Mouse (Mus musculus) liver, adult 2 months (tissue): ENCODE data around the gene Slc25a42. TPM values are rescaled to one million over a fixed set of nuclear protein-coding genes. Genes with fewer than 3 reads are reported as not detected.

Experiments
- DNase-seq: peaks from one replicate; pipeline ENCODE4 v3.0.0-alpha.2; 2011; ENCODE audit warnings: low read depth, low spot score; ENCODE audit errors: extremely low read depth
- H3K27ac ChIP-seq: fragments of 200-500 bp; replicated peaks from 2 replicates; pipeline ENCODE4 v1.5.1; 2012; ENCODE audit warnings: low read depth, mild to moderate bottlenecking, control low read depth, inconsistent platforms, low read length; ENCODE audit not compliant: insufficient read depth
- H3K27me3 ChIP-seq: fragments of 200-500 bp; 2 replicates; pipeline ENCODE4 v1.6.1; 2012; ENCODE audit warnings: mild to moderate bottlenecking, moderate library complexity, low read length, inconsistent platforms; ENCODE audit not compliant: control insufficient read depth, insufficient read depth
- H3K36me3 ChIP-seq: fragments of 200-500 bp; 2 replicates; pipeline ENCODE4 v1.6.1; 2012; ENCODE audit warnings: low read length, inconsistent platforms; ENCODE audit not compliant: control insufficient read depth, insufficient read depth
- H3K4me1 ChIP-seq: fragments of 200-500 bp; 2 replicates; pipeline ENCODE4 v1.6.1; 2011; ENCODE audit warnings: low read length; ENCODE audit not compliant: control insufficient read depth, insufficient read depth
- H3K4me3 ChIP-seq: fragments of 200-500 bp; 2 replicates; pipeline ENCODE4 v1.5.1; 2011; ENCODE audit warnings: low read depth, mild to moderate bottlenecking, control low read depth, low read length, moderate library complexity; ENCODE audit not compliant: insufficient read depth
- H3K79me2 ChIP-seq: fragments of 200-500 bp; 2 replicates; pipeline ENCODE4 v1.6.1; 2012; ENCODE audit warnings: inconsistent platforms, mild to moderate bottlenecking, low read length, moderate library complexity; ENCODE audit not compliant: control insufficient read depth, insufficient read depth
- H3K9ac ChIP-seq: fragments of 200-500 bp; 2 replicates; pipeline ENCODE4 v1.6.1; 2012; ENCODE audit warnings: low read depth, mild to moderate bottlenecking, control low read depth, inconsistent platforms, low read length
- CTCF ChIP-seq: fragments of 200-500 bp; IDR thresholded peaks from 2 replicates; pipeline ENCODE4 v1.5.1; 2011; ENCODE audit warnings: low read depth, low read length, control low read depth
- POLR2A ChIP-seq: fragments of 200-500 bp; IDR thresholded peaks from 2 replicates; pipeline ENCODE4 v1.6.1; 2011; ENCODE audit warnings: low read length, control low read depth; ENCODE audit not compliant: insufficient read depth; ENCODE audit errors: extremely low read depth
- WGBS: fragments of 180-500 bp; shearing (Covaris S2); methylation state at CpG from one replicate; pipeline ENCODE4 v1.1.7; 2018; 5-methylcytosine and 5-hydroxymethylcytosine counted together
- polyA plus RNA-seq: library from polyadenylated mRNA; depleted of rRNA; stranded (reverse); fragments of >200 nt; gene quantifications from 2 replicates; pipeline ENCODE4 v1.2.3, GENCODE M21; 2012; rRNA removed
- total RNA-seq: library from RNA; depleted of rRNA; stranded (reverse); fragments of >200 nt; gene quantifications from 2 replicates; pipeline ENCODE4 v1.2.3, GENCODE M21; 2014; rRNA removed

Gene Slc25a42
- total and polyA plus RNA-seq, 2 experiments, result 31.4 to 117 TPM

GRCm38 (mm10) chr8:70137890-70138289 lies 74.2 kb downstream of the Slc25a42 start:
- no peaks in the 10 kb centered on the region; the same call in 1 of the 2 replicates for H3K79me2 ChIP-seq
- 0 out of 2 replicates have a peak, but pooled peaks cover 3% of the 10 kb centered on the region for H3K36me3 ChIP-seq
- H3K9ac ChIP-seq, result 0 out of 2 replicates have a peak overlapping the region, but pooled peaks have one; percentile 48
- no peak for TF ChIP-seq CTCF
- no peak for TF ChIP-seq POLR2A
- DNase-seq, result no peak
- H3K4me1 ChIP-seq, result peaks cover 11% of the 10 kb centered on the region
- no peaks in the 10 kb centered on the region for H3K27me3 ChIP-seq
- 56% methylated on average over 4 of the region's 4 CpGs for whole genome bisulfite sequencing
- no peak overlapping the region for H3K4me3 ChIP-seq
- 0 out of 2 replicates have a peak overlapping the region, but pooled peaks have one; percentile 73 for H3K27ac ChIP-seq

GRCm38 (mm10) chr8:70136591-70136990 lies 75.5 kb downstream of the Slc25a42 start:
- no peak overlapping the region for H3K4me3 ChIP-seq
- no peaks in the 10 kb centered on the region; the same call in 1 of the 2 replicates for H3K79me2 ChIP-seq
- peak; percentile 16 for DNase-seq
- TF ChIP-seq CTCF (no peak), POLR2A (no peak)
- 0 out of 2 replicates have a peak, but pooled peaks cover 3% of the 10 kb centered on the region for H3K36me3 ChIP-seq
- no peak overlapping the region for H3K27ac ChIP-seq
- H3K4me1 ChIP-seq, result peaks cover 14% of the 10 kb centered on the region
- H3K27me3 ChIP-seq, result no peaks in the 10 kb centered on the region
- 72% methylated on average over 4 of the region's 4 CpGs for WGBS
- H3K9ac ChIP-seq, result no peak overlapping the region

GRCm38 (mm10) chr8:70134931-70135330 lies 77.2 kb downstream of the Slc25a42 start:
- Histone ChIP-seq H3K4me3 (no peak overlapping the region), H3K27ac (no peak overlapping the region), H3K79me2 (no peaks in the 10 kb centered on the region; the same call in 1 of the 2 replicates), H3K9ac (no peak overlapping the region), H3K36me3 (0 out of 2 replicates have a peak, but pooled peaks cover 3% of the 10 kb centered on the region), H3K27me3 (no peaks in the 10 kb centered on the region), H3K4me1 (peaks cover 19% of the 10 kb centered on the region)
- 94% methylated on average over 9 of the region's 9 CpGs for WGBS
- DNase-seq, result no peak
- TF ChIP-seq POLR2A (no peak), CTCF (no peak)

Other genes with a start within 250 kb of the Slc25a42 start
- 11.2 and 16.8 TPM in 2 replicates for gene Gatad2a, start 215.9 kb downstream of the Slc25a42 start, total RNA-seq
- gene Gatad2a, start 215.9 kb downstream of the Slc25a42 start, polyA plus RNA-seq, result 35.0 and 35.5 TPM in 2 replicates
- 18.0 and 24.4 TPM in 2 replicates for gene Mau2, start 169.6 kb downstream of the Slc25a42 start, total RNA-seq
- 30.1 and 40.5 TPM in 2 replicates for gene Mau2, start 169.6 kb downstream of the Slc25a42 start, polyA plus RNA-seq
- gene Sugp1, start 169.5 kb downstream of the Slc25a42 start, total RNA-seq, result 5.1 and 5.6 TPM in 2 replicates
- gene Sugp1, start 169.5 kb downstream of the Slc25a42 start, polyA plus RNA-seq, result 5.1 and 5.3 TPM in 2 replicates
- 43.8 and 67.9 TPM in 2 replicates for gene Tm6sf2, start 139.4 kb downstream of the Slc25a42 start, total RNA-seq
- gene Tm6sf2, start 139.4 kb downstream of the Slc25a42 start, polyA plus RNA-seq, result 152 and 203 TPM in 2 replicates
- 2.2 and 4.2 TPM in 2 replicates for gene Hapln4, start 128.8 kb downstream of the Slc25a42 start, total RNA-seq
- 4.4 and 8.8 TPM in 2 replicates for gene Hapln4, start 128.8 kb downstream of the Slc25a42 start, polyA plus RNA-seq
- gene Ncan, start 91.4 kb downstream of the Slc25a42 start, total RNA-seq, result under 0.01 TPM in 1 of 2 replicates, not detected in the other
- gene Ncan, start 91.4 kb downstream of the Slc25a42 start, polyA plus RNA-seq, result not detected in 2 replicates
- gene Nr2c2ap, start 81.0 kb downstream of the Slc25a42 start, total RNA-seq, result 3.3 and 4.4 TPM in 2 replicates
- gene Nr2c2ap, start 81.0 kb downstream of the Slc25a42 start, polyA plus RNA-seq, result 15.0 and 16.6 TPM in 2 replicates
- 9.4 and 13.6 TPM in 2 replicates for gene Rfxank, start 73.2 kb downstream of the Slc25a42 start, total RNA-seq
- gene Rfxank, start 73.2 kb downstream of the Slc25a42 start, polyA plus RNA-seq, result 16.0 and 27.8 TPM in 2 replicates
- 20.1 and 20.7 TPM in 2 replicates for gene Borcs8, start 72.8 kb downstream of the Slc25a42 start, total RNA-seq
- gene Borcs8, start 72.8 kb downstream of the Slc25a42 start, polyA plus RNA-seq, result 53.4 and 55.0 TPM in 2 replicates
- 0.09 and 0.34 TPM in 2 replicates for gene Mef2b, start 72.6 kb downstream of the Slc25a42 start, total RNA-seq
- not detected in 2 replicates for gene Mef2b, start 72.6 kb downstream of the Slc25a42 start, polyA plus RNA-seq
- 18.3 and 20.4 TPM in 2 replicates for gene Tmem161a, start 39.9 kb downstream of the Slc25a42 start, total RNA-seq
- 40.4 and 60.4 TPM in 2 replicates for gene Tmem161a, start 39.9 kb downstream of the Slc25a42 start, polyA plus RNA-seq
- gene Sugp2, start 21.9 kb upstream of the Slc25a42 start, total RNA-seq, result 5.3 and 7.0 TPM in 2 replicates
- 9.7 and 12.4 TPM in 2 replicates for gene Sugp2, start 21.9 kb upstream of the Slc25a42 start, polyA plus RNA-seq
- 4.4 and 6.2 TPM in 2 replicates for gene Armc6, start 22.2 kb upstream of the Slc25a42 start, total RNA-seq
- 9.6 and 11.6 TPM in 2 replicates for gene Armc6, start 22.2 kb upstream of the Slc25a42 start, polyA plus RNA-seq
- 1.4 and 2.6 TPM in 2 replicates for gene Homer3, start 70.5 kb upstream of the Slc25a42 start, total RNA-seq
- gene Homer3, start 70.5 kb upstream of the Slc25a42 start, polyA plus RNA-seq, result 3.1 and 3.7 TPM in 2 replicates
- gene Ddx49, start 90.2 kb upstream of the Slc25a42 start, total RNA-seq, result 19.3 and 22.7 TPM in 2 replicates
- gene Ddx49, start 90.2 kb upstream of the Slc25a42 start, polyA plus RNA-seq, result 24.4 and 36.5 TPM in 2 replicates
- gene Cope, start 90.2 kb upstream of the Slc25a42 start, total RNA-seq, result 169 and 197 TPM in 2 replicates
- gene Cope, start 90.2 kb upstream of the Slc25a42 start, polyA plus RNA-seq, result 327 and 394 TPM in 2 replicates
- gene Cers1, start 103.5 kb upstream of the Slc25a42 start, total RNA-seq, result not detected in 2 replicates
- 0.04 TPM in 2 replicates for gene Cers1, start 103.5 kb upstream of the Slc25a42 start, polyA plus RNA-seq
- gene Gdf1, start 117.5 kb upstream of the Slc25a42 start, total RNA-seq, result not detected in 2 replicates
- not detected in 2 replicates for gene Gdf1, start 117.5 kb upstream of the Slc25a42 start, polyA plus RNA-seq
- gene Upf1, start 141.0 kb upstream of the Slc25a42 start, total RNA-seq, result 19.0 and 26.3 TPM in 2 replicates
- gene Upf1, start 141.0 kb upstream of the Slc25a42 start, polyA plus RNA-seq, result 20.3 and 22.3 TPM in 2 replicates
- gene Comp, start 161.3 kb upstream of the Slc25a42 start, total RNA-seq, result not detected in 2 replicates
- gene Comp, start 161.3 kb upstream of the Slc25a42 start, polyA plus RNA-seq, result 0.24 TPM in 1 of 2 replicates, not detected in the other
- 1.2 and 1.9 TPM in 2 replicates for gene Crtc1, start 227.3 kb upstream of the Slc25a42 start, total RNA-seq
- gene Crtc1, start 227.3 kb upstream of the Slc25a42 start, polyA plus RNA-seq, result 6.9 and 8.2 TPM in 2 replicates